Mouse (Mus musculus): ENCODE data around the gene Mbnl2. TPM values are rescaled to one million over a fixed set of nuclear protein-coding genes. Genes with fewer than 3 reads are reported as not detected.

Gene Mbnl2
- total and polyA plus RNA-seq, 3 experiments = 23.8 to 28.9 (median 23.9) TPM

DNA sequence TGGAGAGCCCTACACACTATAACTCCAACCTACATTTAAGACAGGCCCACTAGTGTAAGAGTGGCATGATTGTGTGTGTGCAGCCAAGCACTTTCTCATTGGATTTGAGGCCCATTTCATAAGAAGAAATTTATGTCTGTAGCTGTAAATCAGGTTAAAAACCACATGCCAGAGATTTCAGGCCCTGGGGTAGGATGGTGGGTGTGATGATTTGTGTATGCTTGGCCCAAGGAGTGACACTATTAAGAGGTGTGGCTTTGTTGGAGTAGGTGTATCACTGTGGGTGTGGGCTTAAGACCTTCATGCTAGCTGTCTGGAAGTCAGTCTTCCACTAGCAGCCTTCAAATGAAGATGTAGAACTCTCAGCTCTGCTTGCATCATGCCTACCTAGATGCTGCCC is 37.0 kb upstream of the Mbnl2 start (continued):
- TF ChIP-seq CHD1 (IDR thresholded peaks at IDR 0.05; ENCODE audit: low read depth, low read length) = no peak
- TF ChIP-seq KAT2A (IDR thresholded peaks at IDR 0.05; ENCODE audit: insufficient replicate concordance, low read length) = no peak
- no peak for TF ChIP-seq TCF12 (IDR thresholded peaks at IDR 0.05; ENCODE audit: low read depth, low read length)

DNA sequence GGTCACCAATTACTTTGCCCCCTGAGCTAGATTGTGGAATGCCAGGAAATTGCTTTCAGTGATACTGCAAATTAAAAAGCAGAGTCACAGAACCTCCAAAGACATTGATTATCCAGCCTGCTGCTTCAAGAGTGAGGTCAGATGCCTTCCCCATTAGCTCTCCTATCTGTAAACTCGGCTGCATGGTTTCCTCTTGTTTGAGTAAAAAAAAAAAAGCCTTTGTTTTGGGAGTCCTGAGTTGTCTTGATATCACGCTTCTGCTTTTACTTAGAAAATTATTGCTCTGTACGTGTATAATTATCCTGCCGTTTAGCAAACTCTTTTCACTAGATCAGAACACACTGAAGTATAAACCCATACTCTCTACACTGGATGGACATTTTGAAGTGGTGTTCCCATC is 35.3 kb upstream of the Mbnl2 start:
- no peak for DNase-seq (ENCODE audit: extremely low read depth)
- Histone ChIP-seq H3K79me2 (replicated peaks; ENCODE audit: control insufficient read depth, extremely low read depth, insufficient read depth, poor library complexity, severe bottlenecking) (no peaks in the 10 kb centered on the region), H3K9me3 (replicated peaks; ENCODE audit: low read length) (no peaks in the 10 kb centered on the region), H3K36me3 (replicated peaks in 1 of 2; ENCODE audit: control insufficient read depth in 1 of 2, insufficient read depth in 1 of 2, low read length in 1 of 2) (no peaks in the 10 kb centered on the region), H3K4me1 (ENCODE audit: control insufficient read depth in 1 of 2, insufficient read depth in 2 of 2) (no peaks in the 10 kb centered on the region), H3K4me3 (replicated peaks in 1 of 3; ENCODE audit: low read depth in 2 of 3, low read length in 2 of 3, poor library complexity in 1 of 3) (no peak overlapping the region), H3K4me2 (ENCODE audit: insufficient read depth, low read depth, poor library complexity, severe bottlenecking) (peak overlapping the region; percentile 67), H3K27me3 (replicated peaks) (no peaks in the 10 kb centered on the region), H3K27ac (ENCODE audit: insufficient read depth, low read depth) (no peak overlapping the region), H3K9ac (ENCODE audit: insufficient read depth, low read depth) (no peak overlapping the region)
- dilution Hi-C loops (cut with MboI; ENCODE audit: extremely low pct_ligation_motif_present, extremely low pct_unique_long_range_greater_than_20kb, low sequenced_read_pairs) (no loop called here), in situ Hi-C loops (cut with MboI; ENCODE audit: low pct_ligation_motif_present, low pct_unique_long_range_greater_than_20kb, low sequenced_read_pairs) (no loop called here)
- TF ChIP-seq ZC3H11A (IDR thresholded peaks at IDR 0.05; ENCODE audit: low read depth, low read length) (no peak), TBP (conservative IDR thresholded peaks at IDR 0.05; ENCODE audit: low read depth, low read length) (no peak), SIN3A (IDR thresholded peaks at IDR 0.05; ENCODE audit: low read length) (no peak), MEF2A (IDR thresholded peaks at IDR 0.05; ENCODE audit: borderline replicate concordance, low read depth, low read length) (no peak), PAX5 (IDR thresholded peaks at IDR 0.05; ENCODE audit: low read length) (no peak), MAFK (IDR thresholded peaks at IDR 0.05; ENCODE audit: insufficient replicate concordance, low read length) (no peak), POLR2AphosphoS2 (IDR thresholded peaks at IDR 0.05; ENCODE audit: low read depth, low read length) (no peak), KAT2A (IDR thresholded peaks at IDR 0.05; ENCODE audit: insufficient replicate concordance, low read length) (no peak)

GRCm38 (mm10) chr14:120242711-120243110 is 32.8 kb upstream of the Mbnl2 start:
- no peak for TF ChIP-seq ZKSCAN1 (IDR thresholded peaks at IDR 0.05; ENCODE audit: borderline replicate concordance, low read depth, low read length)
- no peak for TF ChIP-seq ETS1 (conservative IDR thresholded peaks at IDR 0.05; ENCODE audit: low read depth, low read length)
- no peak for TF ChIP-seq POLR2AphosphoS2 (IDR thresholded peaks at IDR 0.05; ENCODE audit: low read depth, low read length)
- no peak for TF ChIP-seq MAFK (IDR thresholded peaks at IDR 0.05; ENCODE audit: insufficient replicate concordance, low read length)
- no peak for TF ChIP-seq MYC (IDR thresholded peaks at IDR 0.05; ENCODE audit: low read depth, low read length)
- no peak for TF ChIP-seq CHD2 (IDR thresholded peaks at IDR 0.05; ENCODE audit: low read length)
- no peak for TF ChIP-seq SIN3A (IDR thresholded peaks at IDR 0.05; ENCODE audit: low read length)
- TF ChIP-seq SMC3 (IDR thresholded peaks at IDR 0.05; ENCODE audit: low read depth, low read length) = no peak
- no peak for TF ChIP-seq USF2 (conservative IDR thresholded peaks at IDR 0.05; ENCODE audit: low read depth, low read length)
- TF ChIP-seq ELF1 (IDR thresholded peaks at IDR 0.05; ENCODE audit: low read depth, low read length) = no peak
- no peak for TF ChIP-seq BHLHE40 (IDR thresholded peaks at IDR 0.05; ENCODE audit: low read depth, low read length)
- no peak for TF ChIP-seq JUN (IDR thresholded peaks at IDR 0.05; ENCODE audit: insufficient read depth, low read depth, low read length)
- no peak for TF ChIP-seq ZNF384 (IDR thresholded peaks at IDR 0.05; ENCODE audit: low read depth, low read length)
- TF ChIP-seq ZC3H11A (IDR thresholded peaks at IDR 0.05; ENCODE audit: low read depth, low read length) = no peak
- TF ChIP-seq RAD21 (IDR thresholded peaks at IDR 0.05; ENCODE audit: low read depth, low read length) = no peak
- TF ChIP-seq POLR2A (IDR thresholded peaks at IDR 0.05; ENCODE audit: low read depth, low read length) = no peak
- TF ChIP-seq TCF12 (IDR thresholded peaks at IDR 0.05; ENCODE audit: low read depth, low read length) = no peak
- TF ChIP-seq UBTF (IDR thresholded peaks at IDR 0.05; ENCODE audit: low read depth, low read length) = no peak
- no peak for TF ChIP-seq EP300 (IDR thresholded peaks at IDR 0.05; ENCODE audit: low read length)
- no peak overlapping the region for H3K27ac ChIP-seq (ENCODE audit: insufficient read depth, low read depth)
- no peaks in the 10 kb centered on the region for H3K36me3 ChIP-seq (replicated peaks in 1 of 2; ENCODE audit: control insufficient read depth in 1 of 2, insufficient read depth in 1 of 2, low read length in 1 of 2)
- H3K4me3 ChIP-seq (replicated peaks in 1 of 3; ENCODE audit: low read depth in 2 of 3, low read length in 2 of 3, poor library complexity in 1 of 3) = no peak overlapping the region
- DNase-seq (ENCODE audit: extremely low read depth) = no peak
- H3K9ac ChIP-seq (ENCODE audit: insufficient read depth, low read depth) = no peak overlapping the region
- dilution Hi-C loops (cut with MboI; ENCODE audit: extremely low pct_ligation_motif_present, extremely low pct_unique_long_range_greater_than_20kb, low sequenced_read_pairs) = no loop called here
- H3K4me1 ChIP-seq (ENCODE audit: control insufficient read depth in 1 of 2, insufficient read depth in 2 of 2) = no peaks in the 10 kb centered on the region
- H3K4me2 ChIP-seq (ENCODE audit: insufficient read depth, low read depth, poor library complexity, severe bottlenecking) = no peak overlapping the region
- no peaks in the 10 kb centered on the region for H3K27me3 ChIP-seq (replicated peaks)
- in situ Hi-C loops (cut with MboI; ENCODE audit: low pct_ligation_motif_present, low pct_unique_long_range_greater_than_20kb, low sequenced_read_pairs) = no loop called here
- H3K79me2 ChIP-seq (replicated peaks; ENCODE audit: control insufficient read depth, extremely low read depth, insufficient read depth, poor library complexity, severe bottlenecking) = no peaks in the 10 kb centered on the region
- no peaks in the 10 kb centered on the region for H3K9me3 ChIP-seq (replicated peaks; ENCODE audit: low read length)

All from CH12.LX (cell line).